Mouse (Mus musculus): ENCODE measurements around the gene Mug1. TPM values are rescaled to one million over a fixed set of nuclear protein-coding genes. Genes with fewer than 3 reads are reported as not detected.
"Not testable (repeated sequence)": the region's sequence is repeated elsewhere in the genome, so short reads cannot be mapped to it uniquely, and the experiment has no call there.

Gene Mug1
- polyA plus RNA-seq (2015; fragmentation: Nextera tagmentation; extraction: Ambion mirVana) = not detected in 2 replicates

GRCm38 (mm10) chr6:121838271-121838670, at the start of gene Mug1:
TSS of gene Mug1 (plus strand) at chr6:121838541.
- not testable (repeated sequence) for ATAC-seq (ENCODE audit: low read depth); H3K27ac ChIP-seq (replicated peaks); H3K9ac ChIP-seq; H3K4me3 ChIP-seq; H3K4me2 ChIP-seq; H3K9me3 ChIP-seq; H3K36me3 ChIP-seq; H3K4me1 ChIP-seq (replicated peaks); H3K27me3 ChIP-seq
- WGBS = 85% methylated on average over 4 of the region's 4 CpGs

- H3K27me3 ChIP-seq = no peaks in the 10 kb centered on the region
- 80% methylated on average over 4 of the region's 4 CpGs for WGBS
These were observed 10.3 kb upstream of the Mug1 start for GRCm38 (mm10) chr6:121828034-121828433.

GRCm38 (mm10) chr6:121836361-121836760, 2.0 kb upstream of the Mug1 start:
- Histone ChIP-seq H3K4me3 (no peak overlapping the region), H3K27ac (replicated peaks) (no peak overlapping the region), H3K9me3 (no peaks in the 10 kb centered on the region; the same call in 1 of the 2 replicates), H3K4me1 (replicated peaks) (no peaks in the 10 kb centered on the region), H3K27me3 (no peaks in the 10 kb centered on the region), H3K9ac (no peak overlapping the region), H3K36me3 (no peaks in the 10 kb centered on the region), H3K4me2 (no peak overlapping the region)
- ATAC-seq (ENCODE audit: low read depth) = no peak
- 97% methylated on average over 1 of the region's 1 CpGs for WGBS

More at GRCm38 (mm10) chr6:121828034-121828433, 10.3 kb upstream of the Mug1 start:
- Histone ChIP-seq H3K27ac (replicated peaks) (no peak overlapping the region), H3K4me2 (no peak overlapping the region), H3K4me3 (no peak overlapping the region), H3K9me3 (peaks cover under 1% of the 10 kb centered on the region), H3K36me3 (no peaks in the 10 kb centered on the region), H3K9ac (no peak overlapping the region), H3K4me1 (replicated peaks) (no peaks in the 10 kb centered on the region)
- no peak for ATAC-seq (ENCODE audit: low read depth)

- peaks cover 4% of the 10 kb centered on the region; the same call in 1 of the 2 replicates for H3K9me3 ChIP-seq
- H3K36me3 ChIP-seq = no peaks in the 10 kb centered on the region
- no peak for ATAC-seq (ENCODE audit: low read depth)
- H3K4me1 ChIP-seq (replicated peaks) = no peaks in the 10 kb centered on the region
- no peak overlapping the region for H3K27ac ChIP-seq (replicated peaks)
- H3K27me3 ChIP-seq = no peaks in the 10 kb centered on the region
- no peak overlapping the region for H3K4me3 ChIP-seq
- WGBS = 52% methylated on average over 1 of the region's 1 CpGs
- no peak overlapping the region for H3K9ac ChIP-seq
- no peak overlapping the region for H3K4me2 ChIP-seq
These were observed 10.0 kb downstream of the Mug1 start for GRCm38 (mm10) chr6:121848378-121848777.

Other genes starting within 250 kb of the Mug1 start
- gene A2m, start 203.2 kb upstream of the Mug1 start, polyA plus RNA-seq (2015; fragmentation: Nextera tagmentation; extraction: Ambion mirVana) = 9.1 and 10.2 TPM in 2 replicates
- gene Gm7298, start 105.6 kb upstream of the Mug1 start, polyA plus RNA-seq (2015; fragmentation: Nextera tagmentation; extraction: Ambion mirVana) = 0.08 TPM in 1 of 2 replicates, not detected in the other
- not detected in 2 replicates for gene Mug2, start 168.2 kb downstream of the Mug1 start, polyA plus RNA-seq (2015; fragmentation: Nextera tagmentation; extraction: Ambion mirVana)

Measured in neural tube, embryonic 13.5 days (tissue).